Mouse (Mus musculus): Measurements from ENCODE around the gene Gtf2ird1. TPM values are rescaled to one million over a fixed set of nuclear protein-coding genes. Genes with fewer than 3 reads are reported as not detected.
"Not testable (repeated sequence)": the region's sequence is repeated elsewhere in the genome, so short reads cannot be mapped to it uniquely, and the experiment has no call there.

The Gtf2ird1 gene
- total and polyA plus RNA-seq, 3 experiments, result 13.4 to 26.4 (median 23.8) TPM

DNA sequence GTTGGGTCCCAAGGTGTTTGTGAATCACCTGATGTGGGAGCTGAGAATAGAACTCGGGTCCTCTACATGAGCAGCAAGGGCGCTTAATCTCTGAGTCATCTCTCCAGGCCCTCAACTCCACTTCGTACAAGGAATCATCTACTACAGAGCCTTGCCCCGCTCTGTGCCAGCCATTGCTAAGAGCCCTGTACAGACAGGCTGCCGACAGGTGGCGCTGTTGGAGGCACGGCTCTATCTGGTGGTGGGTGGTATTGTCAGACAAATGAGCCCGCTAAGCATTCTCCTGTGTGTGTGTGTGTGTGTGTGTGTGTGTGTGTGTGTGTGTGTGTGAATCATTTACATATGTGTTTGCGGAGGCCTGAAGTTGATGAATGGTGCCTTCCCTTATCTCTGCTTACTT is 111.1 kb downstream of the Gtf2ird1 start:
- H3K36me3 ChIP-seq (ENCODE audit: control insufficient read depth, insufficient read depth, low read length), result no peaks in the 10 kb centered on the region
- H3K9ac ChIP-seq (ENCODE audit: low read depth, low read length), result no peak overlapping the region
- no peaks in the 10 kb centered on the region for H3K79me2 ChIP-seq (replicated peaks; ENCODE audit: control insufficient read depth, insufficient read depth, low read length)
- no peaks in the 10 kb centered on the region; the same call in 1 of the 2 replicates for H3K27me3 ChIP-seq (ENCODE audit: control insufficient read depth, insufficient read depth, low read length)
- no peak overlapping the region for H3K4me3 ChIP-seq
- no peak overlapping the region for H3K27ac ChIP-seq
- 71% methylated on average over 9 of the region's 9 CpGs for WGBS
- intact Hi-C loops (cut with DNase I), result no loop called here
- TF ChIP-seq POLR2A (IDR thresholded peaks at IDR 0.05; ENCODE audit: insufficient read depth, low read depth, low read length) (no peak), EP300 (IDR thresholded peaks at IDR 0.05; ENCODE audit: insufficient read depth, low read depth, low read length) (no peak), CTCF (IDR thresholded peaks at IDR 0.05) (peak; percentile 41)
- peaks cover under 1% of the 10 kb centered on the region for H3K4me1 ChIP-seq (ENCODE audit: control insufficient read depth, insufficient read depth, low read length)
- peak in 1 of 2 experiments; percentile 24 for DNase-seq

DNA sequence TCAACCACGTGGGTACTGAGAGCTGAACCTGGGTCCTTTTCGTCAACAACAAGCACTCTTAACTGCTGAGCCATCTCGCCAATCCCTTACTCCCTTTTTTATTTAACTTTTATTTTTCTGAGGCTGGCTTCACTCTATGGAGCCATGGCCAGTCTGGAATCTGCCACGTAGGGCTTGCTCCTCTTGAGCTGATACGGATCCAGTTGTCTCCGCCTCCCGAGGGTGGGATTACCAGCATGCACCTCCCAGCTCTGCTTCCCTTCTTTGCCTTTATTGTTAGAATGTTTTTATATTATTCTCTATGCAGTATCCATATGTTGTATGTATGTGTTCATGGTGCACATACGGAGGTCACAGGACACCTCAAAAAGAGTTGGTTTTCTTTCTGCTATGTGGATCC is 112.4 kb downstream of the Gtf2ird1 start:
- no peaks in the 10 kb centered on the region; the same call in 1 of the 2 replicates for H3K27me3 ChIP-seq (ENCODE audit: control insufficient read depth, insufficient read depth, low read length)
- no peaks in the 10 kb centered on the region for H3K36me3 ChIP-seq (ENCODE audit: control insufficient read depth, insufficient read depth, low read length)
- intact Hi-C loops (cut with DNase I), result loop anchor here (5.0 kb wide), 2 partner anchors 37 to 67 kb away; no protein-coding TSS in a partner anchor
- no peak overlapping the region for H3K9ac ChIP-seq (ENCODE audit: low read depth, low read length)
- no peak overlapping the region for H3K27ac ChIP-seq
- 78% methylated on average over 8 of the region's 8 CpGs for WGBS
- no peak for TF ChIP-seq POLR2A (IDR thresholded peaks at IDR 0.05; ENCODE audit: insufficient read depth, low read depth, low read length)
- no peak for TF ChIP-seq EP300 (IDR thresholded peaks at IDR 0.05; ENCODE audit: insufficient read depth, low read depth, low read length)
- no peak for TF ChIP-seq CTCF (IDR thresholded peaks at IDR 0.05)
- no peak for DNase-seq
- no peaks in the 10 kb centered on the region for H3K4me1 ChIP-seq (ENCODE audit: control insufficient read depth, insufficient read depth, low read length)
- no peaks in the 10 kb centered on the region for H3K79me2 ChIP-seq (replicated peaks; ENCODE audit: control insufficient read depth, insufficient read depth, low read length)
- no peak overlapping the region for H3K4me3 ChIP-seq

DNA sequence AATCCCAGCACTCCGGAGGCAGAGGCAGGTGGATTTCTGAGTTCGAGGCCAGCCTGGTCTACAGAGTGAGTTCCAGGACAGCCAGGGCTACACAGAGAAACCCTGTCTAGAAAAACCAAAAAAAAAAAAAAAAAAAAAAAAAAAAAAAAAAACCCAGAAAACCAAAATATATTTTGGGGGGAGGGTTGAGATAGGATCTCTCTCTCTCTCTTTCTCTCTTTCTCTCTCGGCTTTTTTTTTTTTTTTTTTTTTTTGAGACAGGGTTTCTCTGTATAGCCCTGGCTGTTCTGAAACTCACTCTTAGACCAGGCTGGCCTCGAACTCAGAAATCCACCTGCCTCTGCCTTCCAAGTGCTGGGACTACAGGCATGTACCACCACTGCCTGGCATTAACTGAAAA is 113.0 kb downstream of the Gtf2ird1 start:
- not testable (repeated sequence) for H3K4me3 ChIP-seq; H3K36me3 ChIP-seq (ENCODE audit: control insufficient read depth, insufficient read depth, low read length); H3K79me2 ChIP-seq (replicated peaks; ENCODE audit: control insufficient read depth, insufficient read depth, low read length); H3K27me3 ChIP-seq (ENCODE audit: control insufficient read depth, insufficient read depth, low read length); DNase-seq; H3K4me1 ChIP-seq (ENCODE audit: control insufficient read depth, insufficient read depth, low read length); H3K9ac ChIP-seq (ENCODE audit: low read depth, low read length); H3K27ac ChIP-seq
- 83% methylated on average over 4 of the region's 4 CpGs for WGBS
- intact Hi-C loops (cut with DNase I), result loop anchor here (5.0 kb wide), 2 partner anchors 36 to 66 kb away; no protein-coding TSS in a partner anchor

DNA sequence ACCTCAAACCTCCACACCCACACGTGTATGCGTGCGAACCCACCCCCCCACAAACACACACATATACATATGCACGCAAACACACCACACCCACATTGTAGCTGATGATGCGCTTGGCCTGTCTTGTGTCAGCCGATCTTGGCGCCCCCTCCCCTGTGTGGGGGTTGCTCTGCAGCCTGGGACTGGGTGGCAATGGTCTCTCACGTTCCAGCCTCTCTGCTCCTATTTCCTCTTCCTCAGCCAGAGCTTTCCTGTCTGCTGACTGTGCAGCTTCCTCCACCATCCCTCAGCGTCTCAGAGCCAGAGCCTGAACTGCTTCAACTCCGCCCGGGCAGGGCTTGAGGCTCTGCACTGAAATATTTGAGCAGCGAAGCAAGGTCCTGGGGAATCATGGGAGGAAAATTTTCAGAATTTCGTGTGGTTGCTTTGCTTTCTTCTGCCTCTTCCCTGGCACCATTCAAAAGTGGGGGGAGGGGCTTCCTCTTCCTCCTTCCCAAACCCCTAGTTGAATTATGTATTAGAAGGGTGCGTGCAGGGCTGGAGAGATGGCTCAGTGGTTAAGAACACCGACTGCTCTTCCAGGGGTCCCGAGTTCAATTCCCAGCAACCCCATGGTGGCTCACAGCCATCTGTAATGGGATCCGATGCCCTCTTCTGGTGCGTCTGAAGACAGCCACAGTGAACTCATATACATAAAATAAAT is 113.9 kb downstream of the Gtf2ird1 start:
- Histone ChIP-seq H3K4me1 (ENCODE audit: control insufficient read depth, insufficient read depth, low read length) (no peaks in the 10 kb centered on the region), H3K9ac (ENCODE audit: low read depth, low read length) (no peak overlapping the region), H3K27me3 (ENCODE audit: control insufficient read depth, insufficient read depth, low read length) (no peaks in the 10 kb centered on the region; the same call in 1 of the 2 replicates), H3K4me3 (peak overlapping the region; percentile 10; the same call in 1 of the 2 replicates), H3K79me2 (replicated peaks; ENCODE audit: control insufficient read depth, insufficient read depth, low read length) (no peaks in the 10 kb centered on the region), H3K36me3 (ENCODE audit: control insufficient read depth, insufficient read depth, low read length) (no peaks in the 10 kb centered on the region), H3K27ac (no peak overlapping the region)
- TF ChIP-seq POLR2A (IDR thresholded peaks at IDR 0.05; ENCODE audit: insufficient read depth, low read depth, low read length), result no peak
- no peak for TF ChIP-seq EP300 (IDR thresholded peaks at IDR 0.05; ENCODE audit: insufficient read depth, low read depth, low read length)
- peak; percentile 32 for TF ChIP-seq CTCF (IDR thresholded peaks at IDR 0.05)
- DNase-seq, result peak; percentile 30 to 36
- 44% methylated on average over 18 of the region's 18 CpGs for WGBS
- intact Hi-C loops (cut with DNase I), result loop anchor here (5.0 kb wide), 2 partner anchors 35 to 65 kb away; no protein-coding TSS in a partner anchor

DNA sequence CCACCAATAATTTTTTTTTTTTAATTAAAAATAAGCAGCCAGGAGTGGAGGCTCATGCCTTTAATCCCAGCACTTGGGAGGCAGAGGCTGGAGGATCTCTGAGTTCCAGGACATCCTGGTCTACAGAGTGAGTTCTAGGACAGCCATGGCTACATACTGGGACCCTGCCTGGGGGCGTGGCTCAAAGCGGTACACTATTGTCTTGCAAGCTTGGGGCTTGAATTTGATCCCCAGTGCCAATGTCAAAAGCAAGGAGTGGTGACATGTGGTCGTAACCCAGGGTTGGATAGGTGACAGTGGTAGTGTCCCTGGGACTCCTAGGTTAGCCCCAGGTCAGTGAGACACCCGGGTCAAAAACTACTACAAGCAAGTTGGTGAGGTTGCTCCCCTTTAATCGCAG is 114.8 kb downstream of the Gtf2ird1 start:
- Histone ChIP-seq H3K79me2 (replicated peaks; ENCODE audit: control insufficient read depth, insufficient read depth, low read length) (no peaks in the 10 kb centered on the region), H3K27ac (no peak overlapping the region), H3K27me3 (ENCODE audit: control insufficient read depth, insufficient read depth, low read length) (no peaks in the 10 kb centered on the region), H3K9ac (ENCODE audit: low read depth, low read length) (no peak overlapping the region), H3K36me3 (ENCODE audit: control insufficient read depth, insufficient read depth, low read length) (no peaks in the 10 kb centered on the region), H3K4me3 (no peak overlapping the region), H3K4me1 (ENCODE audit: control insufficient read depth, insufficient read depth, low read length) (no peaks in the 10 kb centered on the region)
- WGBS, result 96% methylated on average over 5 of the region's 5 CpGs
- intact Hi-C loops (cut with DNase I), result loop anchor here (2.0 to 5.0 kb wide), 3 partner anchors 34 to 161 kb away; no protein-coding TSS in a partner anchor
- TF ChIP-seq EP300 (IDR thresholded peaks at IDR 0.05; ENCODE audit: insufficient read depth, low read depth, low read length) (no peak), CTCF (IDR thresholded peaks at IDR 0.05) (no peak), POLR2A (IDR thresholded peaks at IDR 0.05; ENCODE audit: insufficient read depth, low read depth, low read length) (no peak)
- DNase-seq, result no peak

DNA sequence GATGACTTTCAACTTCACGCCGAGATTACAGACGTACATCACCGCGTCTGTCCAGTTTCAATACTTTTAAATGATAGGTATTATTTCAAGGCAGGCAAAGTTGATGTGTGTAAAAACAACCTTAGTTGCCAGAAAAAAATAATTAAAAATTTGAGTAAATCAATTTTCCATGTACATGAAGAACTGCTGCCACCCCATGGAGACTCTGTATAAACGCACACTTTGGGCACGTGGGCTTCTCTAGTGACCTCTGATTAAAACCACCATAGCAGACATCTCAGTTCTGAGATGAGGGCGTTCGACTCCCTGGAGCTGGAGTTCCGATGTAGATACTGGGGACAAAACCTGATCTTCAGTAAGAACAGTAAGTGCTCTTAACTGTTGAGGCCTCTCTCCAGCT is 115.2 kb downstream of the Gtf2ird1 start:
- H3K9ac ChIP-seq (ENCODE audit: low read depth, low read length), result no peak overlapping the region
- 52% methylated on average over 10 of the region's 10 CpGs for WGBS
- H3K79me2 ChIP-seq (replicated peaks; ENCODE audit: control insufficient read depth, insufficient read depth, low read length), result no peaks in the 10 kb centered on the region
- no peaks in the 10 kb centered on the region for H3K36me3 ChIP-seq (ENCODE audit: control insufficient read depth, insufficient read depth, low read length)
- H3K4me3 ChIP-seq, result no peak overlapping the region
- H3K27me3 ChIP-seq (ENCODE audit: control insufficient read depth, insufficient read depth, low read length), result no peaks in the 10 kb centered on the region
- peak; percentile 81 for TF ChIP-seq CTCF (IDR thresholded peaks at IDR 0.05)
- no peak for TF ChIP-seq POLR2A (IDR thresholded peaks at IDR 0.05; ENCODE audit: insufficient read depth, low read depth, low read length)
- no peak for TF ChIP-seq EP300 (IDR thresholded peaks at IDR 0.05; ENCODE audit: insufficient read depth, low read depth, low read length)
- no peaks in the 10 kb centered on the region for H3K4me1 ChIP-seq (ENCODE audit: control insufficient read depth, insufficient read depth, low read length)
- H3K27ac ChIP-seq, result no peak overlapping the region
- intact Hi-C loops (cut with DNase I), result loop anchor here (2.0 to 5.0 kb wide), 3 partner anchors 34 to 161 kb away; no protein-coding TSS in a partner anchor
- no peak for DNase-seq

Measured in heart, adult 2 months (tissue).